Mouse (Mus musculus) brown adipose tissue, adult 24 weeks (tissue): Measurements from ENCODE around the gene 3100002H09Rik. TPM values are rescaled to one million over a fixed set of nuclear protein-coding genes. Genes with fewer than 3 reads are reported as not detected.
A peak's percentile ranks its signal among the peaks of the same experiment; 100 is the strongest.

Source experiments
- H3K27ac ChIP-seq: fragments of 200-500 bp; replicated peaks from 2 replicates; pipeline ENCODE4 v1.5.1; 2012; ENCODE audit warnings: low read depth, mild to moderate bottlenecking, low read length
- H3K4me1 ChIP-seq: fragments of 200-500 bp; 2 replicates; pipeline ENCODE4 v1.6.1; 2012; ENCODE audit warnings: low read length, mixed read lengths; ENCODE audit not compliant: control insufficient read depth, insufficient read depth, insufficient read length
- H3K4me3 ChIP-seq: fragments of 200-500 bp; 2 replicates; pipeline ENCODE4 v1.5.1; 2012; ENCODE audit warnings: low read depth, mild to moderate bottlenecking, low read length, moderate library complexity; ENCODE audit not compliant: insufficient read depth
- polyA plus RNA-seq: library from polyadenylated mRNA; stranded (reverse); fragments of >200 nt; gene quantifications from 2 replicates; pipeline ENCODE4 v1.2.4, GENCODE M21; 2012; ENCODE audit not compliant: missing spikeins, insufficient read depth, insufficient read length

The 3100002H09Rik gene
- polyA plus RNA-seq: not detected in 2 replicates

- Histone ChIP-seq H3K27ac (no peak within 1 kb of the TSS), H3K4me3 (no peak within 1 kb of the TSS), H3K4me1 (no peaks in the 10 kb centered on the region)
Observed at GRCm38 (mm10) chr4:124610703-124611102, at the start of gene 3100002H09Rik. Gene 3100002H09Rik (minus strand): TSS chr4:124610803.

GRCm38 (mm10) chr4:124659251-124660217, 48.9 kb upstream of the 3100002H09Rik start:
- Histone ChIP-seq H3K4me1 (peaks cover 2% of the 10 kb centered on the region; the same call in 1 of the 2 replicates), H3K4me3 (peak overlapping the region; percentile 35; the same call in 1 of the 2 replicates), H3K27ac (no peak overlapping the region)

DNA sequence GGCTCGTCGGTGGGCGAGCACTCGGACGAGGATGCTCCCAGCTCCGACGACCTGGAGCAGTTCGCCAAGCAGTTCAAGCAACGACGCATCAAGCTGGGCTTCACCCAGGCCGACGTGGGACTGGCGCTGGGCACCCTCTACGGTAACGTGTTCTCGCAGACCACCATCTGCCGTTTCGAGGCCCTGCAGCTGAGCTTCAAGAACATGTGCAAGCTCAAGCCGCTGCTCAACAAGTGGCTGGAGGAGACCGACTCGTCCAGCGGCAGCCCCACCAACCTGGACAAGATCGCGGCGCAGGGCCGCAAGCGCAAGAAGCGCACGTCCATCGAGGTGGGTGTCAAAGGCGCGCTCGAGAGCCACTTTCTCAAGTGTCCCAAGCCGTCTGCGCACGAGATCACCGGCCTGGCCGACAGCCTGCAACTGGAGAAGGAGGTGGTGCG, 47.8 kb upstream of the 3100002H09Rik start:
- Histone ChIP-seq H3K4me1 (peaks cover 2% of the 10 kb centered on the region; the same call in 1 of the 2 replicates), H3K27ac (no peak overlapping the region), H3K4me3 (peak overlapping the region; percentile 8)

GRCm38 (mm10) chr4:124657781-124658180, 47.2 kb upstream of the 3100002H09Rik start:
- Histone ChIP-seq H3K4me3 (peak overlapping the region; percentile 53), H3K27ac (no peak overlapping the region), H3K4me1 (peaks cover 2% of the 10 kb centered on the region; the same call in 1 of the 2 replicates)

DNA sequence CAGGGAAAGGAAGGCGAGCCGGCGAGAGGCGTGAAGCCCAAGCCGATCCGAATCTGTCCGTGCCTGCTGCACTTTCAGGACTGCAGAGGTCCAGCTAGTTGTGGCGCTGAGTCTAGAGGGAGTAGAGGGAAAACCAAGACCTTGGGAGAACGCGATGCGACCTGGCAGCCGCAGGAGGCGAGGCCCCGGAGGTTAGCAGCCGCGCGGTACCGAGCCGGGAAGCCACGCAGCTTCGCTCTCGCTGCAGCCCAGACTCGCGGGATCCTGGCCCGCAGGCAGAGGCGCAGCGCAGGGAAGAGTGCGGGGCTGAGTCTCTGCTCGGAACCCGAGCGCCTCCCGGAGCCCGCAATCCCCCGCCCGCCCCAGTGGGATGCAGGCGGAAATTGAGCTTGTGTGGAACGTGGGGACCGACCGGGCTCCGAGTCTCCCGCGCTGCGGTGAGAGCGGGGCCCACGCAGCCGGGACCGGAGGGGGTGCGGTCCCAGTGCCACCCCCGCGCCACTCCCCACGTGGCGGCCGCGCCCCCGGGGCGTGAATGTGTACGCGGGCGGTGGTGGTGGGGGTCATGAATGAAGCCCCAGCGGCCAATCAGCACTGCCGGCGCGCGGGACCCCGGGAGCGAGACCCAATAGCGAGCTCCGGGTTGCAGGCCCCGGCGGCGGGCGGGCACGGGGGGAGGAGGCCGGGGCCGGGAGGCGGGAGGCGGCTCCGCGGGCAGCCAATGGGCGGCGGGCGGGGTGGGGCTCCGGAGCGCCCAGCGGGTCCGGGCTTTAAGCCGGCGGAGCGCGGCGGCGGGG, 46.4 kb upstream of the 3100002H09Rik start:
- Histone ChIP-seq H3K27ac (no peak overlapping the region), H3K4me1 (peaks cover 2% of the 10 kb centered on the region; the same call in 1 of the 2 replicates), H3K4me3 (peak overlapping the region; percentile 66)

DNA sequence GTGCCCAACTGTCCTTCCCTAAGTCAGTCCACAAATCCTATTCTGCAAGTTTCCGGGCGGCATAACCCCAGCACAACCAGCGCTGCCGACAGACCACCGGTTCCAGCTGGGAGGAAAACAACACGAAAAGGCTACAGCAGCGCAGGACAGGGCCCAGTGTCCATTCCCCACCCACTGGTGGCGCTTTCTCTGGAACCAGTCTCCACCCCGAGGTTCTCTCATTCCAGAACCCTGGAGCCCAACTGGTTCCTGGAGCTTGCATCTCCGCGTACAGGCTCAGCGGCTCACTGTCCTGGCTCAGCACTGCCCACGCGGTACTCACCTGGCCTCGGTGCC, 45.9 kb upstream of the 3100002H09Rik start, which contains the start of gene Pou3f1:
Gene Pou3f1, plus strand, starts transcription at position 290 of the 336 bp plus-strand sequence.
- H3K27ac ChIP-seq: no peak within 1 kb of the TSS
- peak within 1 kb of the TSS; percentile 66 for H3K4me3 ChIP-seq
- H3K4me1 ChIP-seq: peaks cover 2% of the 10 kb centered on the region; the same call in 1 of the 2 replicates

DNA sequence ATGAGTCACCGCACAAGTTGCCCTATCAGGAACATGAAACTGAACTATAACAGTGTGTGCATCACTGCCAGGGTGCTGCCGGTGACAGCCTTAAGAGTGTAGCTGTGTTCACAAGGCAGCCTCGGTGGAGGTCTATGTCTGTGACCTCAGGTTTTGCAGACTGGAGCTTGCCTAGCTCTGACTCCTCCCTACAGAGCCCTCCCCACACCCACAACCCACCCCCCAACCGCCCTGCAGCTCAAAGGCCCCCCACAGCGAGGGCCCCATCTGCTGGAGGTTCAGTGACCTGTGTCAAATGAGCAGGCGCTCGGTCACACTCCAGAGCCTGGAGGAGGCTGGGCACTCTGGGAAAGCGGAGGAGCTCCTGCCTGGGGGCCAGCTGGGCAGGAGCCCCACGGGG, 42.3 kb upstream of the 3100002H09Rik start:
- Histone ChIP-seq H3K27ac (no peak overlapping the region), H3K4me1 (peaks cover 2% of the 10 kb centered on the region; the same call in 1 of the 2 replicates), H3K4me3 (no peak overlapping the region)

GRCm38 (mm10) chr4:124647909-124648308, 37.3 kb upstream of the 3100002H09Rik start:
- peaks cover 6% of the 10 kb centered on the region for H3K4me1 ChIP-seq
- no peak overlapping the region for H3K27ac ChIP-seq
- H3K4me3 ChIP-seq: no peak overlapping the region

GRCm38 (mm10) chr4:124646591-124646990, 36.0 kb upstream of the 3100002H09Rik start:
- H3K4me1 ChIP-seq: peaks cover 6% of the 10 kb centered on the region
- H3K27ac ChIP-seq: no peak overlapping the region
- peak overlapping the region; percentile 44 for H3K4me3 ChIP-seq

- H3K4me1 ChIP-seq: peaks cover 6% of the 10 kb centered on the region
- no peak overlapping the region for H3K4me3 ChIP-seq
- H3K27ac ChIP-seq: no peak overlapping the region
Observed at GRCm38 (mm10) chr4:124644974-124645433, 34.4 kb upstream of the 3100002H09Rik start.

GRCm38 (mm10) chr4:124643859-124644258, 33.3 kb upstream of the 3100002H09Rik start:
- peaks cover 6% of the 10 kb centered on the region for H3K4me1 ChIP-seq
- no peak overlapping the region for H3K4me3 ChIP-seq
- H3K27ac ChIP-seq: no peak overlapping the region

- Histone ChIP-seq H3K4me1 (no peaks in the 10 kb centered on the region), H3K4me3 (no peak overlapping the region), H3K27ac (no peak overlapping the region)
Observed at GRCm38 (mm10) chr4:124639715-124640114, 29.1 kb upstream of the 3100002H09Rik start.

DNA sequence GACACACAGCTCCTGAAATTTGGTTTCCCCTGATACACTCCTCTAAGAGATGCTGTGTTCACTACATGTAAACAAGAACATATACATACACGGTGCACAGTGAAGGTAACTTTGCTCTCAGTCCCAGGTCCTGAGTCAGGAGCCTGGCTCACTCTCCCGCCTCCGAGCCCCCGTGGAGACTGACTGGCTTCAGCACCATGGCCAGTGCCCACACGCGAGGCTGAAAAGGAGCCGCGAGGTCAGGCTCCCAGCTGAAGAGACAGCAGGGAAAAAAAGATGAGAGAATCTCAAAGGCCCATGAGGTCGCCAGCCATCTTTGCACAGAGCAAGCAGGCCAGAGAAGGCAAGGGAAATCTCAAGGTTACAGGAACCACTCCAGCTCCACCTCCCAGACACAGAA, 22.7 kb upstream of the 3100002H09Rik start:
- Histone ChIP-seq H3K27ac (no peak overlapping the region), H3K4me3 (no peak overlapping the region), H3K4me1 (no peaks in the 10 kb centered on the region)

GRCm38 (mm10) chr4:124632856-124633255, 22.3 kb upstream of the 3100002H09Rik start:
- no peak overlapping the region for H3K4me3 ChIP-seq

DNA sequence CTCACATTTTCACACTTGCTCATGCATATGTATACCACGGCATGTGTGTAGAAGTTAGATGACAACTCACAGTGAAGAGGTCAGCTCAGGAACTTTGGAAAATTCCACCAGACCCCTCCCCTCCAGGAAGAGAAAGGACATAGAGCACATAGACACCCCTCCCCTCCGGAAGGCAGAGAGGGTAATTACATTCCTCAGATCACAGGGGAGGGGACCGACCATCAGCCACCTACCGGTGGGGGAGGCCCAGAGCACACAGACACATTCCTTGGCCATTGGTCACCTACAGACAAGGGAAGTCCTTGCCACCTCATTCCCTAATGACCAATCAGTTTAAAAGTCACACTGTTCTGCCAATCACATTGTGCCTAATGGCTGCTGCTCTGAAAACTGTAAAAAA, 20.9 kb upstream of the 3100002H09Rik start:
- Histone ChIP-seq H3K4me3 (no peak overlapping the region), H3K4me1 (no peaks in the 10 kb centered on the region), H3K27ac (no peak overlapping the region)

More at GRCm38 (mm10) chr4:124632856-124633255, 22.3 kb upstream of the 3100002H09Rik start:
- Histone ChIP-seq H3K4me1 (no peaks in the 10 kb centered on the region), H3K27ac (no peak overlapping the region)
